In the genomic region with DNA sequence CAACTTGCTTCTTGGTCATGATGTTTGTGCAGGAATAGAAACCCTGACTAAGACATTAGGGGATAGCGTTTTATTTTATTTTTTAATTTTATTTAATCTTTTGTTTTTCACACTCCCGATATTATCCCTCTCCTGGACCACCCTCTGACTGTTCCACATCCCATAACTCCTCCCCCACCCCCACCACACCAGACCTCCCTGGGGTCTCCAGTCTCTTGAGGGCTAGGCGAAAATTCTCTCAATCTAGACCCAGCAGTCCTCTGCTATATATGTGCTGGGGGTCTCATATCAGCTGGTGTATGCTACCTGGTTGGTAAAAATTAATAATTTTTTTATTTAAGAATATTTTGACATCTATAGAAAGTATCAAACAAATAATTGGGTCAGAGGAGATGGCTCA, we compare ENCODE assay signal across 16 mouse cellular contexts.
"Had no signal": no experiment of that assay in that cellular context is flagged by ENCODE, and none has a peak within 500 bp of the region (broad histone marks: within the 10 kb centered on the region; RNA-seq: fewer than 3 reads in every experiment).

No protein-coding gene starts in this region.

- H3K4me3 ChIP-seq: neural tube, embryonic 12.5 days; neural tube, embryonic 13.5 days; stomach, embryonic 15.5 days had no signal

- H3K27ac ChIP-seq: neural tube, embryonic 12.5 days; neural tube, embryonic 13.5 days; stomach, embryonic 15.5 days; stomach, postnatal 0 days had no signal

- H3K4me1 ChIP-seq: neural tube, embryonic 12.5 days; neural tube, embryonic 13.5 days; stomach, embryonic 15.5 days had no signal

- DNase-seq: retina, postnatal 1 day; right cerebral cortex, adult 18-20 months; right cerebral cortex, postnatal 14 days; right cerebral cortex, postnatal 25 days; right cerebral cortex, postnatal 4 days; spleen, adult 18-20 months; thymus, adult 18-20 months; thymus, adult 2 months; thymus, postnatal 14 days; thymus, postnatal 25 days; thymus, postnatal 36 days; thymus, postnatal 4 days had no signal

- H3K27me3 ChIP-seq: neural tube, embryonic 12.5 days; neural tube, embryonic 13.5 days; stomach, embryonic 15.5 days had no signal

- H3K4me2 ChIP-seq: neural tube, embryonic 12.5 days; neural tube, embryonic 13.5 days; stomach, embryonic 15.5 days had no signal

- H3K36me3 ChIP-seq: neural tube, embryonic 12.5 days; neural tube, embryonic 13.5 days; stomach, embryonic 15.5 days had no signal

- H3K9ac ChIP-seq: neural tube, embryonic 12.5 days; neural tube, embryonic 13.5 days; stomach, embryonic 15.5 days had no signal

- H3K9me3 ChIP-seq: neural tube, embryonic 12.5 days; neural tube, embryonic 13.5 days; stomach, embryonic 15.5 days had no signal
